Mouse (Mus musculus) lung, postnatal 0 days (tissue): ENCODE measurements at regions not wholly inside any gene's neighbourhood (a gene's known extent, or its start where the extent isn't known, plus 50 kb on each side); places are given as distances from the start of the nearest gene placed in this dataset.

Experiments
- ATAC-seq: fragments of 200-750 bp; cut with Nextera tagmentation; 2 replicates; pipeline ENCODE4 v1.8.0; 2017; ENCODE audit warnings: moderate library complexity
- DNase-seq: peaks from one replicate; pipeline ENCODE4 v3.0.0-alpha.2; 2016; ENCODE audit warnings: low spot score
- H3K27ac ChIP-seq: fragments of 300-500 bp; sonication (generic); 2 replicates; pipeline ENCODE4 v1.5.1; 2014; ENCODE audit warnings: antibody characterized with exemption, mild to moderate bottlenecking, low read length, mixed read lengths
- H3K27me3 ChIP-seq: fragments of 300-500 bp; sonication (generic); replicated peaks from 2 replicates; pipeline ENCODE4 v1.6.1; 2014; ENCODE audit warnings: low read length, mixed read lengths; ENCODE audit not compliant: insufficient read depth
- H3K36me3 ChIP-seq: fragments of 300-500 bp; sonication (generic); 2 replicates; pipeline ENCODE4 v1.6.1; 2014; ENCODE audit warnings: low read length, mixed read lengths; ENCODE audit not compliant: insufficient read depth
- H3K4me1 ChIP-seq: fragments of 300-500 bp; sonication (generic); 2 replicates; pipeline ENCODE4 v1.6.1; 2014; ENCODE audit warnings: antibody characterized with exemption, low read depth, low read length, mixed read lengths; ENCODE audit not compliant: insufficient read depth
- H3K4me2 ChIP-seq: fragments of 300-500 bp; sonication (generic); replicated peaks from 2 replicates; pipeline ENCODE4 v1.6.1; 2014; ENCODE audit warnings: low read depth, mild to moderate bottlenecking, low read length, moderate library complexity, mixed read lengths
- H3K4me3 ChIP-seq: fragments of 300-500 bp; sonication (generic); 2 replicates; pipeline ENCODE4 v1.5.1; 2014; ENCODE audit warnings: low read depth, low read length
- H3K9ac ChIP-seq: fragments of 300-500 bp; sonication (generic); replicated peaks from 2 replicates; pipeline ENCODE4 v1.6.1; 2014; ENCODE audit warnings: low read depth, mild to moderate bottlenecking
- H3K9me3 ChIP-seq: fragments of 300-500 bp; sonication (generic); 2 replicates; pipeline ENCODE4 v1.6.1; 2016; ENCODE audit warnings: low read length, mixed read lengths
- CTCF ChIP-seq: IDR thresholded peaks from 2 replicates; pipeline ENCODE4 v1.5.1; 2016; ENCODE audit warnings: antibody characterized with exemption, mild to moderate bottlenecking
- EP300 ChIP-seq: IDR thresholded peaks from 2 replicates; pipeline ENCODE4 v1.6.1; 2016; ENCODE audit warnings: antibody characterized with exemption, mild to moderate bottlenecking, control low read depth
- WGBS: fragments of 180-500 bp; shearing (Covaris S2); extraction: QIAGEN DNeasy Blood & Tissue Kit; methylation state at CpG from one replicate; pipeline ENCODE4 v1.1.7; 2014; 5-methylcytosine and 5-hydroxymethylcytosine counted together

- DNase-seq (no peak), ATAC-seq (no peak)
- no peaks in the 10 kb centered on the region for H3K27me3 ChIP-seq
- H3K9ac ChIP-seq, result no peak overlapping the region
- TF ChIP-seq EP300 (no peak), CTCF (no peak)
- H3K4me1 ChIP-seq, result no peaks in the 10 kb centered on the region
- no peaks in the 10 kb centered on the region for H3K9me3 ChIP-seq
- no peaks in the 10 kb centered on the region for H3K36me3 ChIP-seq
- no peak overlapping the region for H3K27ac ChIP-seq
- no peak overlapping the region for H3K4me2 ChIP-seq
- no peak overlapping the region for H3K4me3 ChIP-seq
These were observed 1057.0 kb downstream of the Pla2g4a start for GRCm38 (mm10) chr1:148904067-148904466.

DNA sequence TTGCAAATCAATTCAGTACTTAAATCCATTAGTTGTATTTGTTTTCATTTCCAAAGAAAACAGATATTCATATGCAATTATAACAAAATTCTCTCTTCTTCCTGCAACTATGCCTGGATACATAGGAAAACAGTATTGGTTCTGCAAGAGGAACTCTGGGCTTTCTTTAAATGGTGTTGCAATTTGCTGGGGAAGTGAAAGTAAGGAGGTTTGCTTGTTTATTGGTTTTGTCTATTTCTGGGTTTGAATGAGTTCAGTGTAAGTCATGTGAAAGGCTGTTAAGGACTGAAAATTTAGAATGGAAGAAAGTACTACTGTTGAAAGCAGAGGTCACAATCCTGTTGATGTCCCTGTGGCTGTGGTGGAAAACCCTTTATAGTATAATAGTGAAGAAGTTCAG lies 1058.0 kb downstream of the Pla2g4a start:
- TF ChIP-seq EP300, result no peak
- no peak for TF ChIP-seq CTCF
- Histone ChIP-seq H3K9ac (no peak overlapping the region), H3K36me3 (no peaks in the 10 kb centered on the region), H3K4me2 (no peak overlapping the region), H3K4me1 (no peaks in the 10 kb centered on the region), H3K27ac (no peak overlapping the region), H3K9me3 (no peaks in the 10 kb centered on the region), H3K27me3 (no peaks in the 10 kb centered on the region), H3K4me3 (no peak overlapping the region)
- no peak for DNase-seq
- ATAC-seq, result no peak

GRCm38 (mm10) chr1:148901319-148902033 lies 1059.6 kb downstream of the Pla2g4a start:
- Histone ChIP-seq H3K27ac (no peak overlapping the region), H3K4me1 (no peaks in the 10 kb centered on the region), H3K9ac (no peak overlapping the region), H3K9me3 (no peaks in the 10 kb centered on the region), H3K27me3 (no peaks in the 10 kb centered on the region), H3K36me3 (no peaks in the 10 kb centered on the region), H3K4me3 (no peak overlapping the region), H3K4me2 (no peak overlapping the region)
- no peak for DNase-seq
- 82% methylated on average over 2 of the region's 2 CpGs for WGBS
- no peak for TF ChIP-seq CTCF
- no peak for TF ChIP-seq EP300
- no peak for ATAC-seq

DNA sequence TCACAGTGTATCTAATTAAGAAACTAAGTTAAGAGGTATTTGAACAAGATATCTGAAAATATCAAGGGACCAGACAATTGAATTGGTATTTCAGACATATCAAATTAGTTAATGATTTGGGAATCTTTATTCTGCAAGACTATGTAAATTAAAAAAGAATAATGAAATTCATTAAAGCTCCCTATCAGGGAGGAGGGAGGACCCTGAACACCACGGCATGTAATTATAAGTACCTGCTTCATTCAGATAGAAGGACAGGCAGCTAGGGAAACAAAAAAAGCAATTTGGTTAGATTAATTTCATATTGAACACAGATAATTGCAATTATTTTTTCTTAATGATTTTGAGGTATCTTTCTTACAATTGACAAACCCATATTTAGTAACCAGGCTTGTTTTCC lies 1090.3 kb downstream of the Pla2g4a start:
- no peak for DNase-seq

DNA sequence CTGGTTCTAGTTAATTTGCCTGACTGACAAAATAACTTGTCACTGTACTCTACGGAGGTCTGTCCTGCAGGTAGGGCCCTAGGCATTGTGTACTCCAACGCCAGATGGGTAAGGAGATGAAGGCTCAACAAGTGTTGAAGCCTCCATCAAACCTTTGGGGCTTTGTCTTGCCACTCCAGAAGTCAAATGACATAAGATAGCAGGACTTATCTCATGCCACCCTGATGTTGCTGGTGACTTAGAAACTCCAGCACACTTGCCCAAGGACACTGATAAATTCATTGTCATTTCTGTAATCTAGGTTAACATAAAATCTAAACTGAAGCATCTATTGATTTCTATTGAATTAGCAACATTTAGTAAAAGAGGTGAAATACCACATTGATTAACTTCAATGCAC lies 1097.5 kb downstream of the Pla2g4a start:
- no peaks in the 10 kb centered on the region for H3K9me3 ChIP-seq
- WGBS, result 66% methylated on average over 2 of the region's 2 CpGs
- H3K9ac ChIP-seq, result no peak overlapping the region
- H3K27me3 ChIP-seq, result no peaks in the 10 kb centered on the region
- H3K4me2 ChIP-seq, result no peak overlapping the region
- no peak overlapping the region for H3K27ac ChIP-seq
- H3K4me1 ChIP-seq, result no peaks in the 10 kb centered on the region
- H3K36me3 ChIP-seq, result no peaks in the 10 kb centered on the region
- no peak for DNase-seq
- no peak overlapping the region for H3K4me3 ChIP-seq
- no peak for ATAC-seq
- TF ChIP-seq EP300 (no peak), CTCF (no peak)

More for the DNA sequence above, 1090.3 kb downstream of the Pla2g4a start:
- Histone ChIP-seq H3K4me2 (no peak overlapping the region), H3K4me3 (no peak overlapping the region), H3K4me1 (no peaks in the 10 kb centered on the region), H3K9ac (no peak overlapping the region), H3K27me3 (no peaks in the 10 kb centered on the region), H3K27ac (no peak overlapping the region), H3K9me3 (no peaks in the 10 kb centered on the region), H3K36me3 (no peaks in the 10 kb centered on the region)
- WGBS, result 88% methylated on average over 1 of the region's 1 CpGs
- no peak for ATAC-seq
- TF ChIP-seq EP300 (no peak), CTCF (no peak)

GRCm38 (mm10) chr1:148852990-148853389 lies 1108.1 kb downstream of the Pla2g4a start:
- H3K9ac ChIP-seq, result no peak overlapping the region
- WGBS, result 64% methylated on average over 1 of the region's 1 CpGs
- H3K27ac ChIP-seq, result no peak overlapping the region
- H3K36me3 ChIP-seq, result no peaks in the 10 kb centered on the region
- no peak overlapping the region for H3K4me3 ChIP-seq
- H3K27me3 ChIP-seq, result no peaks in the 10 kb centered on the region
- no peaks in the 10 kb centered on the region for H3K4me1 ChIP-seq
- no peak overlapping the region for H3K4me2 ChIP-seq
- no peaks in the 10 kb centered on the region for H3K9me3 ChIP-seq
- TF ChIP-seq CTCF (no peak), EP300 (no peak)
- ATAC-seq, result no peak
- no peak for DNase-seq

- DNase-seq (no peak), ATAC-seq (no peak)
- Histone ChIP-seq H3K9ac (no peak overlapping the region), H3K4me3 (no peak overlapping the region), H3K4me2 (no peak overlapping the region), H3K9me3 (no peaks in the 10 kb centered on the region), H3K36me3 (no peaks in the 10 kb centered on the region), H3K27ac (no peak overlapping the region), H3K4me1 (no peaks in the 10 kb centered on the region), H3K27me3 (no peaks in the 10 kb centered on the region)
- no peak for TF ChIP-seq EP300
- TF ChIP-seq CTCF, result no peak
- 72% methylated on average over 2 of the region's 2 CpGs for WGBS
These were observed 1114.5 kb downstream of the Pla2g4a start for GRCm38 (mm10) chr1:148846595-148846994.
